Mouse (Mus musculus): ENCODE measurements around the gene Gys2.
A peak's percentile ranks its signal among the peaks of the same experiment; 100 is the strongest.

Gene Gys2

GRCm38 (mm10) chr6:142455314-142455996 is 17.5 kb downstream of the Gys2 start:
- no peak for DNase-seq

GRCm38 (mm10) chr6:142453311-142453710 is 19.6 kb downstream of the Gys2 start:
- no peak for DNase-seq

DNA sequence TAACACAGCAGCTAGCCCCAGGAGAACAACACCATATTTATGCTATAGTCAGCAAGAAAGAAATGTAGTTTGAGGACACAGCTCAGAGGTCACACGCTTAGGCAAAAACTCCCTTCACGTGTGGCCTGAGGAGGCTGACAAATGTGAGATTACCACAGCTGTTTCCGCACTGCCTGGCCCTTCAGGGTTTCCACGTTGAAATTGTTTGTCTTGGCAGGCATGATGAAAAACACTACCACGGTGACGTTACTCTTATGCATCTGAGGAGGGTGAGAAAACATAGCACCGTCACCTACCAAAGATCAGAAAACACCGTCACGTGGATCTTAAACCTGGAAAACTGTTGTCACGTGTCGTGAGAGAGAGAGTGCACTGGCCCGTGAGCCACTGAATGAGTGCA is 21.5 kb downstream of the Gys2 start:
- DNase-seq, result no peak

- no peak for DNase-seq
Observed at GRCm38 (mm10) chr6:142429072-142429471, 43.8 kb downstream of the Gys2 start.

DNA sequence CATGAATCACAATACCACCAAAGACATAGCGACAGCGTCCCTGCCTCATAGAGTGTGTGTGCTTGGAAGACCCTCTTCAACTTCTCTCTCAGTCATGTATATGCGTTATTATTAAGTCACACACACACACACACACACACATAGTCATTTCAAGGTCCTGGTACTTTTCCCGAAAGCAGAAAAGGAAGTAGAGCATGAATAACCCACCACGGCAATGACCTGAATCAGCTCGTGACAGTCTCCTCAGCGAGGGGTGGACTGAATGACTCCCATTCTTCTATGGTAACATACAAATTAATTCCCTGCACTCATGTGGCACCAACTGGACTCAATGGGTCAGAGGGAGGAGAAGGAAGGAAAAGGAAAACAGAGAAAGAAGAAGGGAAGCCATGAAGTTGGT is 47.9 kb downstream of the Gys2 start:
- DNase-seq, result no peak

GRCm38 (mm10) chr6:142414597-142414996 is 58.3 kb downstream of the Gys2 start:
- DNase-seq, result no peak

DNA sequence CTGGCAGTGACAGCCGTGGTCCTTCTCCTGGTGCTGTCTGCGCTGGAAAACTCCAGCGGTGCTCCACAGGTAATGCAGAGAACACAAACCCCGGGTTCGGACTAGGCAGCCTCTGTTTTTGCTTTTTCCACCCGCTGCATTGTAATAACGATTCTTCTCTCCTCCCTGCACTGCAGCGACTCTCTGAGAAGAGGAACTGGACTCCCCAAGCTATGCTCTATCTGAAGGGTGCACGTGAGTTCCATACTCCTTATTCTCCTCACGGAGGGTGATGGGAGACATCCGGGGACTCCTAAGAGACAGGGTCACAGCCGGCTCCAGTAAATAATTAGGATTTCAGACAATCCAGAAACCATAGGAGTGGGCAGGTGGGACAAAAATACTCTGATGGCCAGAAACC is 59.1 kb downstream of the Gys2 start:
- no peak for DNase-seq

DNA sequence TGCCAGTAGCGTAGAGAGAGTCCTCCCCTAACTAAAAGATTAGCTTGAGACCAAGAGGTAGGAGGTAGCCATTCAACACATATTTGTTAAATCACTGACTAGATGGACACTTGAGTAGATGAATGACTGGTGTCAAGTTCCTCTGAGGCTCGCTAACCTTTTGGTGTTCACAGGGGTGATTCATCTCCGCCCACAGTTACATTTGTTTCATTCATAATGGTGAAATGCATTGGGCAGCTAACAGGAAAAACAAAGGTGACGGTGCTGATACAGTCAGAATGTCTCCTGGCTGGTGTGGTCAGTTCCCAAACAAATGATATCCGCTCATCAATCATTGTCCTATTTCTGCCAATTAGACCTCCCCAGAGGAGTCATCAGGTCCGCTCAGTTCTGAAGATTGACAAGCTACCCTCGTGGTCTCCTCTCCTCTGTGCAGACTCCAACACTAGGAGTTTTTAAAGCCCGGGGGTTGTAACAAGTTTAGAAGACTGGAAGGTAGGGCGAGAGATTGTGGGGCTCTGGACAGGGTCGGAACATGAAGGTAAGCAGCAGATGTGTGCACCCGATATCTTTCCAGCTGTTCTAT is 59.9 kb downstream of the Gys2 start, which contains the start of gene Spx:
Gene Spx (plus strand): TSS at position 536 of the 586 bp plus-strand sequence.
- DNase-seq, result no peak

DNA sequence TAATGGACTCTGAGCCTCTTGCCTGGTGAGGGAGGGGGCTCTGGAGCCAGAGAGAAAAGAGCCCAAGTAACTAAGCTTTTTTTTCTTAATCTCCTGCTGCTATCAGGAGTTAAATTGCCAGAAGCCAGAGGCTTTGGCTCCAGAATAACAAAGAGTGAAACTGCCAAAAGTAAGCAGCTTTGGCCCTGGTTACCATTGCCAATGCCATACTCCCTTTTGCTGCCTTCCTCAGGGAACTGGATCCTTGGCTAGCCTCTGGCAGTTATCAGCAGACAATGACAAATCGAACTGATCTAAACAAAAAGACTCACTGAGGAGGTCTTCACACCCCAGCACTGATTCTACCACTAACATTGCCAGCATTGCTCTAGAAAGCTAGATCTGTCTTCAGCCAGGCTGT is 61.8 kb downstream of the Gys2 start:
- DNase-seq, result no peak

DNA sequence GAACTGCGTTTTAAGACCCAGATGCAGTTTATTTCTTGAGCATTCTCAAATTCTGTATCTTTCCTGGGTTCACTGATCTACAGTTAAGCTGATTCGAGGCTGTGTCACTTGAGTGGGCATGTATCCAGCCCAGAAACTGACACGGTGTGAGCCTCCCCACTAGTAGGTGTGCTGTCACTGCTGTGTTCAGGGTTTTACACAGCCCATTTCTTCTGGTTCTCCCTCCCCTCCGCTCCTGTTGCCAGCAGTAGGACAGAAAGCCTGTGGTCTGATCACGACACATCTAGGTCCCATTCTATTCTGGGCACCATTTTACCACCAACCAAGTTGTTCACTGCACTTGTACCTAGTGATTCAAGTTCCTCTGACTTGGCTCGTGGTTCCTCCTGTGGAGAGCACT is 77.2 kb downstream of the Gys2 start:
- DNase-seq, result no peak

DNA sequence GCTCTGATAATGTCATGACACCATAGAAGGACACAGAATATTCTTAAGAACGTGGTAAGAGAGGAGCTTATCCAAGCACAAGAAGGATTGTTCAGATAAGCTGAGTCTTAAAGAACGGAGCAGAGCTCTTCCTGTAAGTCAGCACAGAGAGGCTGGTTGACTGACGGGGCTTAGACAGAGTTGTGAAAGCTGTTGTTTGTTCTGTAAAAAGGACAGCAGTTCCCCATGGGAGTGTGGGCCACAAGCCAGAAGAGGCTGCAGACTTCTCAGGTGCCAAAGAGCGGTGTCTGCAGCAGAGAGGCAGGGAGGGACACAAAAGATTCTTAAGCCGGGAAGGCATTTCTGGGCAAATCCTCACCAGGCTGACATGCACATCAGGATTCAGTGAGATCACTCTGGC is 78.2 kb downstream of the Gys2 start:
- peak; percentile 23 for DNase-seq

DNA sequence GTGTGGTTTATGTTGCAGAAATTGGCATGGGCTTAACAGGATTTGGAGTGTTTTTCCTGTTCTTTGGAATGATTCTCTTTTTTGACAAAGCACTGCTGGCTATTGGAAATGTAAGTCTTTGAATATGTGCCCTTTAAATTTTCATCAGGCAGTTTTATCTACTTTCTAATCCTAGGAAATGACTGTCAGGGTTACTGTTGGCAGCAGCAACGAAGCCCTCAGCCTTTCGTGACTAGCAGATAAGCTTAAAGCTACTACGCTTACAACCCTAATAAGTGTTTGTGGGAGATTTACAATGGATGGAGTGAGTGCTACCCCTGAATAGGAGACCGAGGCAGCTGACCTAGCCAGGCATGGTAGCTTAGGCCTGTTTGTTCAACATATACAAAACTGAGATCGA is 80.6 kb downstream of the Gys2 start:
- no peak for DNase-seq

DNA sequence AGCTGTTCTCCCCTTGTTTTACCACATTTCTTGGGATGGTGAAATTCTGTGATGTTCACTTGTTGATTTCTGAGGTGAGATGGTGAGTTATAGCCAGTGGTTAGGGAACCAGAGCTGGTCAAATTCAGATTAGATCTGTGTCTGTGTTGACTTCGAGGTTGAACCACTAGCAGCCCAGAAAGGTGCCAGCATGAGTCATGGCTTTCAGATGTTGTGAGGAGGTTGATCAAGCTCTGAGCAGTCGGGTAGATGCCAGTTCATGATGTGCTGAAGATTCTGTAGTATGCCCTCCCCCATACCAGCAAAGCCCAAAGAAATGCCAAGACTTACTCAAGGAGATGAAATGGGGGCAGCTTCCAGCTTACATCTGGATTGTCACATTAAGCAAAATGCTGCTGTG is 83.8 kb downstream of the Gys2 start:
- no peak for DNase-seq

- no peak for DNase-seq
Observed at GRCm38 (mm10) chr6:142387755-142388271, 85.1 kb downstream of the Gys2 start.

DNA sequence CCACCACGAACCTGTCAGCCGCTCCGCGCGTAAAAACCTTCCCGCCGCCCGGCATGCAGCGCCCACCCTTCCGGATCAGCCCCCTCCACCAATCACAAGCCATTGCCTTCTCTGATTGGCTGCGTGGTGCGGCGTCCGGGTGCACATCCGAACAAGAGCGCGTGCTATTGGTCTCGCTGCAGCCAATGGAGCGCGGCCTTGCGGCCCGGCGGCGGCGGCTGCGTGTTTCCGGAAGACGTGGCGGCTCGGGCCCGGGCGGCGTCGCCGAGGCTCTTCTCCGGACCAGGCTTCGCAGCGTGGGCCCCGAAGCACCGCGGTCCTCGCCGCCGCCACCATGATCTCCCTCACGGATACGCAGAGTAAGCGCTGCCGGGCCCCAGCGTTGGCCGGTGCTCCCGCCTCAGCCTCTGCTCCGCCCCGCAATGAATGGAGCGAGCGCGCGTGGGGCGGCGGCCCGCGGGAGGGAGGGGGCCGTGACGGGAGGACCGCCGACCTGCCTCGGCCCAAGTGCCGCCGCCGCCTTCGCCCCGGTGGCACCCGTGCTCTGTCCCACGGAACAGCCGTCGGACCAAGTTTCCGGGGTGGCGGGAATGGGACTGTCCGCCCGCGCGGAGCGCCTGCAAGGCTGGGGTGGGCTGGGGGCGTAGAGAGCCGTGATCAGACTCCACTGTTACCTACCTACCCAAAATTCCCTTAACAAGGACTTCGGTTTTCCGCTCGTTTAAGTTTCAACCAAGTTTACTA is 85.7 kb downstream of the Gys2 start, which contains the start of the genes Recql and Golt1b:
Gene Recql (minus strand): TSS at position 77 of the 744 bp plus-strand sequence.
Gene Golt1b (plus strand): TSS at position 211 of the 744 bp plus-strand sequence.
- DNase-seq, result peak; percentile 98

GRCm38 (mm10) chr6:142386285-142387010 is 86.5 kb downstream of the Gys2 start:
- no peak for DNase-seq

DNA sequence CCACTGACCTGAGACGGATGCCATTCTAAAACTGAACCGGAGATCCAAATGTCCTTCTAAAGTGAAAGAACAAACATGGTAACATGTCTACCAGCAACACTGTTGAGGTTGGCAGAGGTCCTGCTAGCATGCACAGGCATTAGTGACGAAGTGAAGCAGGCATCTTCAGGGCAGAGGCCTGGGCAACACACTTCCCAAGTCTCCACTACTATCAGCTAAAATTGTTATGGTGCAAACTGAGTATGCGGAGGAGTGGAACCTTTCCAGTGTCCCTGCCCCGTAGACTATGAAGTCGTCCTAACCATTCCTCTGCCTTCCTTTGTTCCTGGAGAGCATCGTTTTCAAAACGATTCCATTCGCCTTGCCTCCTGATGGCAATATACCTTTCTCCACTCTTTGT is 88.4 kb downstream of the Gys2 start:
- no peak for DNase-seq

GRCm38 (mm10) chr6:142381615-142382014 is 91.3 kb downstream of the Gys2 start:
- no peak for DNase-seq

- DNase-seq, result no peak
Observed at GRCm38 (mm10) chr6:142379961-142380360, 92.9 kb downstream of the Gys2 start.

GRCm38 (mm10) chr6:142378576-142379330 is 94.2 kb downstream of the Gys2 start:
- no peak for DNase-seq

GRCm38 (mm10) chr6:142377081-142377480 is 95.8 kb downstream of the Gys2 start:
- DNase-seq, result no peak

All from cerebellum, adult 9-11 months (tissue).